Mouse (Mus musculus) lung, postnatal 0 days (tissue): ENCODE data around the gene Ms4a5. TPM values are rescaled to one million over a fixed set of nuclear protein-coding genes. Genes with fewer than 3 reads are reported as not detected.

ENCODE experiments used
- ATAC-seq: fragments of 200-750 bp; cut with Nextera tagmentation; 2 replicates; pipeline ENCODE4 v1.8.0; 2017; ENCODE audit warnings: moderate library complexity
- DNase-seq: peaks from one replicate; pipeline ENCODE4 v3.0.0-alpha.2; 2016; ENCODE audit warnings: low spot score
- H3K27ac ChIP-seq: fragments of 300-500 bp; sonication (generic); 2 replicates; pipeline ENCODE4 v1.5.1; 2014; ENCODE audit warnings: antibody characterized with exemption, mild to moderate bottlenecking, low read length, mixed read lengths
- H3K27me3 ChIP-seq: fragments of 300-500 bp; sonication (generic); replicated peaks from 2 replicates; pipeline ENCODE4 v1.6.1; 2014; ENCODE audit warnings: low read length, mixed read lengths; ENCODE audit not compliant: insufficient read depth
- H3K36me3 ChIP-seq: fragments of 300-500 bp; sonication (generic); 2 replicates; pipeline ENCODE4 v1.6.1; 2014; ENCODE audit warnings: low read length, mixed read lengths; ENCODE audit not compliant: insufficient read depth
- H3K4me1 ChIP-seq: fragments of 300-500 bp; sonication (generic); 2 replicates; pipeline ENCODE4 v1.6.1; 2014; ENCODE audit warnings: antibody characterized with exemption, low read depth, low read length, mixed read lengths; ENCODE audit not compliant: insufficient read depth
- H3K4me2 ChIP-seq: fragments of 300-500 bp; sonication (generic); replicated peaks from 2 replicates; pipeline ENCODE4 v1.6.1; 2014; ENCODE audit warnings: low read depth, mild to moderate bottlenecking, low read length, moderate library complexity, mixed read lengths
- H3K4me3 ChIP-seq: fragments of 300-500 bp; sonication (generic); 2 replicates; pipeline ENCODE4 v1.5.1; 2014; ENCODE audit warnings: low read depth, low read length
- H3K9ac ChIP-seq: fragments of 300-500 bp; sonication (generic); replicated peaks from 2 replicates; pipeline ENCODE4 v1.6.1; 2014; ENCODE audit warnings: low read depth, mild to moderate bottlenecking
- H3K9me3 ChIP-seq: fragments of 300-500 bp; sonication (generic); 2 replicates; pipeline ENCODE4 v1.6.1; 2016; ENCODE audit warnings: low read length, mixed read lengths
- CTCF ChIP-seq: IDR thresholded peaks from 2 replicates; pipeline ENCODE4 v1.5.1; 2016; ENCODE audit warnings: antibody characterized with exemption, mild to moderate bottlenecking
- EP300 ChIP-seq: IDR thresholded peaks from 2 replicates; pipeline ENCODE4 v1.6.1; 2016; ENCODE audit warnings: antibody characterized with exemption, mild to moderate bottlenecking, control low read depth
- WGBS: fragments of 180-500 bp; shearing (Covaris S2); extraction: QIAGEN DNeasy Blood & Tissue Kit; methylation state at CpG from one replicate; pipeline ENCODE4 v1.1.7; 2014; 5-methylcytosine and 5-hydroxymethylcytosine counted together
- polyA plus RNA-seq: library from polyadenylated mRNA; unstranded; fragments of >200 nt; fragmentation: Nextera tagmentation; extraction: Ambion mirVana; gene quantifications from 2 replicates; pipeline ENCODE4 v1.2.1, GENCODE M21; 2015

The Ms4a5 gene
- polyA plus RNA-seq, 1 experiment from 2014 or later, result not detected

- 48% methylated on average over 5 of the region's 5 CpGs for WGBS
- ATAC-seq, result no peak
These were observed 48.5 kb downstream of the Ms4a5 start for GRCm38 (mm10) chr19:11234921-11235735.

GRCm38 (mm10) chr19:11234244-11234643 is 49.4 kb downstream of the Ms4a5 start:
- H3K4me2 ChIP-seq, result no peak overlapping the region
- ATAC-seq (no peak), DNase-seq (no peak)
- no peak overlapping the region for H3K27ac ChIP-seq
- H3K9ac ChIP-seq, result no peak overlapping the region
- H3K9me3 ChIP-seq, result no peaks in the 10 kb centered on the region
- 67% methylated on average over 5 of the region's 5 CpGs for WGBS
- no peak overlapping the region for H3K4me3 ChIP-seq
- H3K4me1 ChIP-seq, result no peaks in the 10 kb centered on the region
- H3K27me3 ChIP-seq, result no peaks in the 10 kb centered on the region
- no peak for TF ChIP-seq CTCF
- no peak for TF ChIP-seq EP300
- no peaks in the 10 kb centered on the region for H3K36me3 ChIP-seq

More at GRCm38 (mm10) chr19:11234921-11235735, 48.5 kb downstream of the Ms4a5 start:
- no peak overlapping the region for H3K4me2 ChIP-seq
- no peaks in the 10 kb centered on the region for H3K27me3 ChIP-seq
- TF ChIP-seq CTCF, result no peak
- no peak for TF ChIP-seq EP300
- no peak overlapping the region for H3K9ac ChIP-seq
- no peak overlapping the region for H3K4me3 ChIP-seq
- H3K27ac ChIP-seq, result no peak overlapping the region
- no peaks in the 10 kb centered on the region for H3K36me3 ChIP-seq
- no peaks in the 10 kb centered on the region for H3K9me3 ChIP-seq
- no peaks in the 10 kb centered on the region for H3K4me1 ChIP-seq
- no peak for DNase-seq

GRCm38 (mm10) chr19:11232348-11232747 is 51.3 kb downstream of the Ms4a5 start, which contains the start of gene Ms4a12:
Ms4a12 (minus strand) TSS chr19:11232448.
- H3K9me3 ChIP-seq, result no peaks in the 10 kb centered on the region
- no peaks in the 10 kb centered on the region for H3K27me3 ChIP-seq
- ATAC-seq (no peak), DNase-seq (no peak)
- no peak within 1 kb of the TSS for H3K9ac ChIP-seq
- no peak within 1 kb of the TSS for H3K4me2 ChIP-seq
- no peaks in the 10 kb centered on the region for H3K4me1 ChIP-seq
- H3K27ac ChIP-seq, result no peak within 1 kb of the TSS
- no peak within 1 kb of the TSS for H3K4me3 ChIP-seq
- TF ChIP-seq EP300 (no peak), CTCF (no peak)
- WGBS, result 47% methylated on average over 5 of the region's 5 CpGs
- H3K36me3 ChIP-seq, result no peaks in the 10 kb centered on the region

Other genes starting within 250 kb of the Ms4a5 start
- gene Ms4a8a, start 202.8 kb downstream of the Ms4a5 start, polyA plus RNA-seq, result 3.3 and 4.5 TPM in 2 replicates
- not detected in 2 replicates for gene 1700017D01Rik, start 153.0 kb downstream of the Ms4a5 start, polyA plus RNA-seq
- not detected in 2 replicates for gene 1700025F22Rik, start 118.6 kb downstream of the Ms4a5 start, polyA plus RNA-seq
- gene Ms4a13, start 87.1 kb downstream of the Ms4a5 start, polyA plus RNA-seq, result not detected in 2 replicates
- gene Ms4a12, start 51.4 kb downstream of the Ms4a5 start, polyA plus RNA-seq, result not detected in 2 replicates
- gene Ms4a1, start 17.6 kb downstream of the Ms4a5 start, polyA plus RNA-seq, result 0.91 and 1.6 TPM in 2 replicates
- 0.05 and 0.07 TPM in 2 replicates for gene Ms4a14, start 30.6 kb upstream of the Ms4a5 start, polyA plus RNA-seq
- 11.2 and 12.6 TPM in 2 replicates for gene Ms4a7, start 52.3 kb upstream of the Ms4a5 start, polyA plus RNA-seq
- 5.6 and 6.6 TPM in 2 replicates for gene Ms4a4a, start 91.7 kb upstream of the Ms4a5 start, polyA plus RNA-seq
- 1.1 and 1.2 TPM in 2 replicates for gene Ms4a4c, start 120.9 kb upstream of the Ms4a5 start, polyA plus RNA-seq
- 1.7 and 2.4 TPM in 2 replicates for gene Ms4a4b, start 159.7 kb upstream of the Ms4a5 start, polyA plus RNA-seq
- 10.8 and 12.6 TPM in 2 replicates for gene Ms4a6c, start 185.5 kb upstream of the Ms4a5 start, polyA plus RNA-seq
- gene Gm8369, start 202.1 kb upstream of the Ms4a5 start, polyA plus RNA-seq, result 0.14 and 0.20 TPM in 2 replicates
- 5.2 and 7.1 TPM in 2 replicates for gene Ms4a6b, start 232.6 kb upstream of the Ms4a5 start, polyA plus RNA-seq